Mouse (Mus musculus): ENCODE results near the gene Xpc.
"Not testable (repeated sequence)": the region's sequence is repeated elsewhere in the genome, so short reads cannot be mapped to it uniquely, and the experiment has no call there.

Gene Xpc

DNA sequence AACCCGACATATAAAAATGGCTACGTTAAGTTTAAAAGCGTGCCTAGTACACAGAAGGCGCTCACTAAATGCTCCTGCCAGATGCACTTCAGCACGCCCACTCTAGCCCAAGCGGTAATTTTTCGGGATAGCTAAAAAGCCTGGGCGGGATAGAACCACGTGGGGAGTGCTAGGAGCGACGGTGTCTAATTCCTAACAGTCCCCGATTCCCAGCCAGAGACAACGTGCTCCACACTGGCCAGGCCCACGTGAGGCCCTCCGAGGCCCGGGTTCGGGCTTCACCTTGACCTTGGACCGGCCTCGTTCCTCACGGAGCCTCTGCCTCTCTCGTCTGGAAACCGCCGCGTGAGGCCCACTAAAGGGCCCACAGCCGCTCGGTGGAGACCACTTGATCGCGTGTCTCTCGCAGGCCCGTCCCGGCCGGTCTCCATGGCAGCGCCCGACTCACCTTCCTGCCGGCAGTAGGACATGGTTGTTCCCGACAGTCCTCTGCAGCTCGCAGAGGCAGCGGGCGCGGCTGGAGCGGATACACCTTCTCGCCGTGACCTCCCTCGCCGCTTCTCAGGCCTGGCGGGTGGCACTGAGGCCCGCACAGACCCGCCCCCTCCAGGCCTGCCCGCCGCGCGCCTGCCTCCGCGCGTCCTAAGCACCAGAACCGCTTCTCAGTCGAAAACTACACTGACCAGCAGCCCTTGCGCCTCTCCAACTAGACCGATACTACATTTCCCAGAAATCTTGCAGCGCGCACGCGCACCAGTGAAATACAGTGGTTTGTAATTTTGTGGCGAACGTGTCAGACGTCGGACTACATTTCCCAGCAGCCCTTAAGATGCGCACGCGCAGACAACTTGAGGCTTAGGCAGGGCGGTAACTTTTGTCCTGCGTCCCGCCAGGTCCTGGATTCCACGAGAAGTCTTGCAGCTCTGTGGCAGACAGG is 42.6 kb downstream of the Xpc start, which contains the start of the genes Chchd4 and Tmem43:
Gene Chchd4, minus strand, starts transcription at position 679 of the 937 bp plus-strand sequence.
Gene Tmem43, plus strand, starts transcription at position 836 of the 937 bp plus-strand sequence.
- in situ Hi-C loops (cut with MboI, MseI) = no loop called here

DNA sequence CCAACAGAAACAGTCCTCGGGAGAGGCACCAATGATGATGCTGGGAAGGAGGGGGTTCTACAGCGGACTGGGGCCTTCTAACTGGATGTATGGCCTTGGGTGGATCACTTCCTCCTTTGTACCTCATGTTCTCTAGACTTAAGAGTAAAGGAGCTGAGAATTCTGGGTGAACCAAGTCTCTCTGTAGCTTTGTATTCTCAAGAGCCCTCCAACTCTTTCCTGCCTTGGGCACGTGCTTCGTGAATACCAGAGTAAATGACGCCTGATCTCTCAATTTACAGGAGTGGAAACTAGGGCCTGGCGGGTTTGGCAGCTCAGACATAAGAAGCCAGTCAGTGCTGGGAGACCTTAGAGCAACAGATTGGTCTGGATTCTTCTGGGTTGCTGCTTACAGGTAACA is 43.4 kb downstream of the Xpc start:
- in situ Hi-C loops (cut with MboI, MseI) = no loop called here

DNA sequence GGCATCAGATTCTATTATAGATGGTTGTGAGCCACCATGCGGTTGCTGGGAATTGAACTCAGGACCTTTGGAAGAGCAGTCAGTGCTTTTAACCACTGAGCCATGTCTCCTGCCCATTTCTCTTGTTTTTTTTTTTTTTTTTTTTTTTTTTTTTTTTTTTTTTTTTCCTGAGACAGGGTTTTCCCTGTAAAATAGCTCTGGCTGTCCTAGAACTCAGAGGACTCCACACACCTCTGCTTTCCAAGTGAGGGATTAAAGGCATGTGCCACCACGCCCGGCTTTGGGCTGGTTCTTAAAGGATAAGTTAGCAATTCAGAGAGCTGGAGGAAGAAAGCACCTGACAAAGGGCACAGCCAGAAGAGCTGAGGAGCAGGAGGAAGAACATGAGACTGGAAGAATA is 44.3 kb downstream of the Xpc start:
- in situ Hi-C loops (cut with MboI, MseI) = not testable (repeated sequence)

DNA sequence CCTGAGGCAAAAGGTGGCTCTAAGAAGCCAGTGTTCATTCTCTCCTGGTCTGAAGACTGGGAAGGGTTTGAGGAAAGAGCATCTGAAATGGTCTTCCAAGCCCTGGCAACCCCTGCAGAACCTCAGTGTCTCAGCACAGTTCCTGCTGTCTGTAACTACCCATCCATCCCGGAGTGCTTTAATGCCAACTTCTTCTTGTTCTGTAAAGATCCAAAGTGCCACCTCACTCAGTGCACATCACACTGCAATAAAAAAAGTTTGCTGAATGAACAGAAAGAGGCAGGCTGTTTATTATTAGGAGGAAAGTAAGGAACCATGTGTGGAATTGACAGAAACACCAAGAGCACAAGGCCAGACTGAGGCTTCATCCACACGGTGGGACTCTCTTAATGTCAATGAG is 45.0 kb downstream of the Xpc start:
- in situ Hi-C loops (cut with MboI, MseI) = no loop called here

DNA sequence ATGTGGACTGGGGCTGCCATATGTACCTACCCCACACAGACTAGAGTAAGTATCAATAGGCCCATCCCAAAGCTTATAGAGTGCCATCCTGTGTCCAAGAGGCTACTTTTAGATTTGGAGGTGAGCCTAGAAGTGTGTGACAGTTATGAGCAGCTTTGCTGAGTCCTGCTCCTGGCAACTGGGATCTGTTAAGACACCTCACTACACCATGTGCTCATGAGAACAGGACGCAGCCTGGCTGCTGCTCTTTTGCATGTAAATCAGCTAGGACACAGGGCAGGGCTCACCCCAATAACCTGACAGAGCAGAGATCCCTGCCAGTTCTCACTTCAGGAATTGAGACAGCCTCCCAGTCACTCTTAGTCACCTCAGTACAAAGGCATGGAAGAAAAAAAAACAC is 48.6 kb downstream of the Xpc start:
- in situ Hi-C loops (cut with MboI, MseI) = no loop called here

DNA sequence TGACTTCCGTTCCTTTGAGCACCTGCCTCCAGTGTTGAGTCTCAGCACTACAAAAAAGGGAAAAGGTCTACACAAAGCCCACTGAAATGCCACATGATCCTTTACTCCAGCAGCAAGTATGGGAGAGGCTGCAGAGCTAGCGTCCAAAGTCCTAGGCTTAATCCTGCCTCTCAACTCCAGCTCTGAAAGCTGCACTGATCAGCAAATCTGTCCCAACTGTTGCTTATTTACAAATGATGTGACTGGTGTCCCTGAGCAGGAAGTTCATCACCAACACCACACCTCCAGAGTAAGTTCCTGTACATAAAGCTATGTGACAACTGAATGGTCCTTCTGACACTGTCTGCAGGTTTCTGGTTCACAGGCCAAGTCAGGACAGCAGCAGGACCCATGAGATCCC is 49.9 kb downstream of the Xpc start:
- in situ Hi-C loops (cut with MboI, MseI) = no loop called here

DNA sequence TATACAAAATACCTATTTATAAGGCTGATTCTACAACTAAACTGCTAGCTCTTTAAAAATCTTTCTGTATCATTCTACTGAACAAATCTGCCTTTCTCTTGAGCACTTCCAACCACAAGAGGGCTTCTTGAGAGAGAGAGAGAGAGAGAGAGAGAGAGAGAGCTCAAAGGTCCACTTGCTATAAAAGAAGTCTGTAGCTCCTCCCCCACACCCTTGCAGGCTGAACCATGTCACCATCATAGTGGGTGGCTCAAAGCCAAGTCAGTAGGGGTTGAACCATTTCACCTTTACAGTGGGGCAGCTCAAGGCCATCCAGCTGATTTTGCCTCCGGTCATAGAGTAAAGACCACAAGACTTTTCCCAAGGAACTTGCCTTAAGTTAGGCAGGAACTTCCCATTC is 56.2 kb downstream of the Xpc start:
- in situ Hi-C loops (cut with MboI, MseI) = no loop called here

DNA sequence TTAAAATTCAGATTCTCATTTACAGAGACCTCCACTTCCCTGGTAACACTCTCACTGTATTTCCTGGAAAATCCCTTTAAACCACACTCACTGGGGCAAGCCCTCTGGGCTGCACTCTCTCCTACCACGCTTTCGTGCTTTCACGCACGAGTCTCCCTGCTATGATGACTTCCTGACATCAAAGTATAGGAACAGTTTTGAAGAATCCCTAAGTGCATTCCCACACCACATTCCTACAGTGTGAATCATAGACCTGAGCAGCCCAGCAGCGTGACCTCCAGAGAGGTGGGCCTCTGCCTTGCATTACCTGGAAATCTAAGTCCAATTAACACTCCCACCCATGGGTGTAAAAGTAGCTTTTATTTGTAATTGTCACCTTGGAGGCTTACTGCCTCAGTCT is 61.1 kb downstream of the Xpc start:
- in situ Hi-C loops (cut with MboI, MseI) = no loop called here

DNA sequence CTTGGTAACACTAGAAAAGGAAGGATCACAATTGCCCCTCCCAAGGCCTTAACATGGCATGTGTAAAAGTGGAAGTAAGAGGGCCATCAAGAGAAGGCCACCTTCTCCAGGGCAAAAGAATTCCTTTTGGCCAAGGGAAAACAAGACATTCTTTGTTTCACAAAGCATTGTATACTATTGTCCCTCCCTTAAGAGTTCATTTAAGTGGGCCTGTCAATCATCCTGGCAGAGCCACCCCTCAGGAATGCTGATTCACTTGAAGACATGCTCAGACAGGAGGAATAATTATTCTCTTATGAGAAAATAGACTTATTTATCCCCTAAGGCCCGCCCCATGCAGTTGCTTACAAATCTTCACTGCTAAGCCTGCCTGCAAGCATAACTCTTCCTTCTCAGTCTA is 63.6 kb downstream of the Xpc start:
- in situ Hi-C loops (cut with MboI, MseI) = no loop called here

DNA sequence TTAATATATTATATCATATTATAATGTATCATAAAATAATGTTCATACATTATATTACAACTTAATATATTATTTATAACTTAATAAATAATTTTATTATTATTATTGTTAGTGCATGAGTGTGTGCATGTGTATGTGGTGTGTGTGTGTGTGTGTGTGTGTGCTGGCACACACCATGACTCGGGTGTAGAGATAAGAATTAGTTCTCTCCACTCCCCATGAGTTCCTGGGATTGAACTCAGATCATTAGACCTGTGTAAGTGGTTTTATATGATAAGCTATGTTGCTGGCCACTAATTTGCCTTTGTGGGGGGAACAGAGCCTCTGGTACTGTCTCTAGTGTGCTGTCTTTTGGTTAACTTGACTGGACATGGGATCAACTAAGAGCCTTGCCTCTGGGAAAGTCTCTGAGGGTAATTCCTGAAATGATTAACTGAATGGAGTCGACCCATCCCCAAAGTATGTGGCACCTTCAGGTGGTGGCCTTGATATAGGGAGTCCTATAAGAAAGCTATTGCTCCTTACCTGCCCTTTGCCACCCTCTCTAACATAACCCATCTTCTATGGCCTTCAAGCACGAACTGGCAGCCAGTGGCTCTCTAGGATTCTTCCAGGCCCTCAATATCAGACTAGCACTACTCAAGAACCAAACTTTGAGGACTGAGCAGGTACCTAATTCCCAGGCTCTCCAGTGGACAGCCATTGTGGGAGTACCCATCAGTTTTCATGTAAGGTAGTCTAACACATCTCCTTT is 66.0 kb downstream of the Xpc start:
- in situ Hi-C loops (cut with MboI, MseI) = loop anchor here (5.0 kb wide), 1 partner anchor 528 kb away; the partner anchor contains the start of gene Fgd5

DNA sequence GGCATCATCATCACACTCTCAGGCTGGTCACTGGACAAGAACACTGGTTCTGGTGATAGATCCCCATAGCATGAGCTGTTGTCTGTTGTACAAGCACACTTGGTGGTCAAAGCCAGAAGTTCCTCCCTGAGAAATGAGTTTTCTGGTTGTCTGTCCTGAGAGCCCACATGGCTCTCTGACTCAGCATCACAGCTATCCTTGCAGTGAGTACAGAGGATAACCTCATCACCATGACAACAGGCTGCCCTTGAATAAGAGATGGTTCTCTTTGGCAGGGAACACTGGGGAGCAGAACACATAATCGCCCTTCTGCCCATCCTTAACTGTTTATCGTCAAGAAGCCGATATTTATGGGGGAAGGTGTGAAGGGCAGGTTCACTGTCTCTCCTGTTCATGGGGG is 70.4 kb downstream of the Xpc start:
- in situ Hi-C loops (cut with MboI, MseI) = loop anchor here (5.0 kb wide), 1 partner anchor 532 kb away; the partner anchor contains the start of gene Fgd5

DNA sequence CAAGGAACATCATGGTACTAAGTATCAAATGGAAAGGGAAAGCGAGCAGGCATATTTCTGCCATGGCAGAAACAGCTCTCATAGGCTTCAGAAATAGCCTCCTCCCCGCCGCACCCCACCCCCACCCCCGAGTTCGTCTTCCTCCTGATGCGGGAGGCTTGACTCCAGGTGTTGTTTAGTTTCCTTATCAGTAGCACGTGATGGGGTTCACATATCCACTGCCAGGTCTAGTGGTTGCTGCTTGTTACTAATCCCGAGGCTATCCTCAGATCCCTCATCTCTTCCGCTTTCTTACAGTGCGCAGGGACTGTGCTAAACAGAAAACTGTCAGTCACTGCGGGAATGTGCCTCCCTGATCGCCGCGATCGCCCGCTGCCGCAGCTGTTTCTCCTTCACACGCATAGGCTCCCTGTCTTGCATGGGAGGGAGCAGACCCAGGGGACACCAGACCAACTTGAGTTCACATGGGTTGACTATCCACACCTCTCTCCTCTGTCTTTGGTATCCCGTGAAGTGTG is 74.5 kb downstream of the Xpc start:
- in situ Hi-C loops (cut with MboI, MseI) = no loop called here

DNA sequence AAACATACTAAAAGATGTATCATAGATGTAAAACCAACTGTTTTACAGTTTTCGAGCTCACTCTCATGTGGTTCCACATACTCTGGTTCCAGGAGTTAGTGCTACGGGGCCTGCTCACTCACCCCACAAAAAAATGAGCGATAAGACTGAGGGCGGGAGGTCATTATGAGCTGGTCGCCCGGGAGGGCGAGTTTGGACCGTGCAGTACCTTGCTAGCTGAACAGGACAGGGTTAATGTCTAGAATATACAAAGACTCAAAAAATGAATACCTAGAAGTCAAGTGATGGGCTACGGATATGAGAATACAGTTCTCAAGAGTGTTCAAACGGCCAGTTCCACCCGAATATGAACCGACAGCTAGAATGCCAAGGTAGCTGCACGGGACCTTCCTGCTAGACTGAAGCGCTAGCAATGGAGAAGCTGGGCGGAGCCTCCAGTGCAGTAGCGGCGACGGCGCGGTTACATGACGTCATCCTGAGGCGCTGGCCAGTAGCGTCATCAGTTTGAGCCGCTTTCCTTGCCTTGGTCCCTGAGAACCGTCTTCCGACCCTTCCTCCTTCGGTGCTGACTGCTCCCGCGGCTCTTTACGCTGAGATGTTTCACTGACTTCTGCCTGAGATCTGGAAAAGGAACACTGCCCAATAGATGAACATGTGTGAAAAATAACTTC is 75.1 kb downstream of the Xpc start:
- in situ Hi-C loops (cut with MboI, MseI) = no loop called here
